Mouse (Mus musculus) kidney, adult 2 months (tissue): ENCODE results near the gene Nup93. TPM values are rescaled to one million over a fixed set of nuclear protein-coding genes. Genes with fewer than 3 reads are reported as not detected.

ENCODE experiments used
- DNase-seq: peaks from one replicate; pipeline ENCODE4 v3.0.0; 2021
- H3K27ac ChIP-seq: fragments of 200-500 bp; 2 replicates; pipeline ENCODE4 v1.5.1; 2012; ENCODE audit warnings: low read depth, low read length, control low read depth, inconsistent platforms; ENCODE audit not compliant: insufficient read depth
- H3K27me3 ChIP-seq: fragments of 200-500 bp; replicated peaks from 2 replicates; pipeline ENCODE4 v1.6.1; 2012; ENCODE audit warnings: mild to moderate bottlenecking, moderate library complexity, low read length, inconsistent platforms; ENCODE audit not compliant: control insufficient read depth, insufficient read depth
- H3K36me3 ChIP-seq: fragments of 200-500 bp; 2 replicates; pipeline ENCODE4 v1.6.1; 2012; ENCODE audit warnings: mild to moderate bottlenecking, moderate library complexity, low read length, inconsistent platforms; ENCODE audit not compliant: control insufficient read depth, insufficient read depth
- H3K4me1 ChIP-seq: fragments of 200-500 bp; 2 replicates; pipeline ENCODE4 v1.6.1; 2011; ENCODE audit warnings: low read length; ENCODE audit not compliant: control insufficient read depth, insufficient read depth
- H3K4me3 ChIP-seq: fragments of 200-500 bp; 2 replicates; pipeline ENCODE4 v1.5.1; 2011; ENCODE audit warnings: mild to moderate bottlenecking, low read depth, low read length, control low read depth; ENCODE audit not compliant: insufficient read depth
- CTCF ChIP-seq: fragments of 200-500 bp; conservative IDR thresholded peaks from 2 replicates; pipeline ENCODE4 v1.5.1; 2011; ENCODE audit warnings: low read depth, mild to moderate bottlenecking, control low read depth, low read length, moderate library complexity, mixed read lengths; ENCODE audit not compliant: insufficient read depth, insufficient read length
- POLR2A ChIP-seq: fragments of 200-500 bp; IDR thresholded peaks from one replicate; pipeline ENCODE4 v1.6.1; 2011; ENCODE audit warnings: low read depth, low read length, control low read depth
- WGBS: fragments of 180-500 bp; shearing (Covaris S2); methylation state at CpG from one replicate; pipeline ENCODE4 v1.1.7; 2018; 5-methylcytosine and 5-hydroxymethylcytosine counted together
- polyA plus RNA-seq: library from polyadenylated mRNA; depleted of rRNA; stranded (reverse); fragments of >200 nt; gene quantifications from 2 replicates; pipeline ENCODE4 v1.2.3, GENCODE M21; 2012

The Nup93 gene
- polyA plus RNA-seq, 1 experiment: 11.9 TPM

DNA sequence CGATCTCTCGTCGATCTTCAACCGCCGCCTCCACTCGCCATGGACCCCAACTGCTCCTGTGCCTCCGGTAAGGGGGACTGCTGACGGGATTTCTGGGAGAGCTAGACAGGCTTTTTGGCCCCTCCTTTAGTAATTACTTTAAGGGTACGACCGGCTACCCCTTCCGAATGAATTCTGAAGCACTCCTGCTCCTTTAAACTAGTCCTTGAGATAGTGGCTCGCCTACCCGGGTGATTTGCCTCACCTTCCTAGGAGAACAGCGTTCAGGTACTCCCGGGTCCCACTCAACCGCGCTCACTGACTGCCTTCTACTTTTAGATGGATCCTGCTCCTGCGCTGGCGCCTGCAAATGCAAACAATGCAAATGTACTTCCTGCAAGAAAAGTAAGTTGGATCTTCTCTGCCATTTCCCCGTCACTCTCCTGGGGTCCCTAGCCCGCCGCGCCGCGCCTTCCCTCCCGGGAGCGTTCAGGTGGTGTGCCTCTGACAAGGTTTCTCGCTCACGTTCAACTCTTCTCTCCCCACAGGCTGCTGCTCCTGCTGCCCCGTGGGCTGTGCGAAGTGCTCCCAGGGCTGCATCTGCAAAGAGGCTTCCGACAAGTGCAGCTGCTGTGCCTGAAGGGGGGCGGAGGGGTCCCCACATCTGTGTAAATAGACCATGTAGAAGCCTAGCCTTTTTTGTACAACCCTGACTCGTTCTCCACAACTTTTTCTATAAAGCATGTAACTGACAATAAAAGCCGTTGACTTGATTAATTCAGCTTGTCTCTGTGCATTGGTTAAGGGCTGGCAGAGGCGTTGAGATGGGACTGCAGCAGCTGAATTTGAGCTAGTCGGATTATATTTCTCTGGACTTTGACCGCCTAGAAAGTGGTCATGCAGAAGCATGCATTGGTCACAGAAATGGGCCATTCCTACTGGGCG, 41.3 kb upstream of the Nup93 start:
- H3K36me3 ChIP-seq: no peaks in the 10 kb centered on the region
- no peak for TF ChIP-seq POLR2A
- TF ChIP-seq CTCF: no peak
- peak overlapping the region; percentile 34 for H3K27ac ChIP-seq
- no peaks in the 10 kb centered on the region for H3K4me1 ChIP-seq
- peak; percentile 16 for DNase-seq
- no peaks in the 10 kb centered on the region for H3K27me3 ChIP-seq
- H3K4me3 ChIP-seq: peak overlapping the region; percentile 39
- WGBS: 5% methylated on average over 39 of the region's 39 CpGs

- H3K4me1 ChIP-seq: no peaks in the 10 kb centered on the region
- TF ChIP-seq CTCF (no peak), POLR2A (no peak)
- WGBS: 59% methylated on average over 11 of the region's 11 CpGs
- H3K36me3 ChIP-seq: no peaks in the 10 kb centered on the region
- DNase-seq: no peak
- H3K27me3 ChIP-seq: no peaks in the 10 kb centered on the region
- no peak overlapping the region for H3K27ac ChIP-seq
- H3K4me3 ChIP-seq: no peak overlapping the region
Measured at GRCm38 (mm10) chr8:94173848-94174403, 40.4 kb upstream of the Nup93 start.

- Histone ChIP-seq H3K27me3 (no peaks in the 10 kb centered on the region), H3K4me1 (no peaks in the 10 kb centered on the region), H3K27ac (no peak overlapping the region), H3K4me3 (no peak overlapping the region), H3K36me3 (no peaks in the 10 kb centered on the region)
- TF ChIP-seq CTCF: no peak
- DNase-seq: no peak
- 56% methylated on average over 7 of the region's 7 CpGs for WGBS
Measured at GRCm38 (mm10) chr8:94174619-94175213, 39.6 kb upstream of the Nup93 start.

DNA sequence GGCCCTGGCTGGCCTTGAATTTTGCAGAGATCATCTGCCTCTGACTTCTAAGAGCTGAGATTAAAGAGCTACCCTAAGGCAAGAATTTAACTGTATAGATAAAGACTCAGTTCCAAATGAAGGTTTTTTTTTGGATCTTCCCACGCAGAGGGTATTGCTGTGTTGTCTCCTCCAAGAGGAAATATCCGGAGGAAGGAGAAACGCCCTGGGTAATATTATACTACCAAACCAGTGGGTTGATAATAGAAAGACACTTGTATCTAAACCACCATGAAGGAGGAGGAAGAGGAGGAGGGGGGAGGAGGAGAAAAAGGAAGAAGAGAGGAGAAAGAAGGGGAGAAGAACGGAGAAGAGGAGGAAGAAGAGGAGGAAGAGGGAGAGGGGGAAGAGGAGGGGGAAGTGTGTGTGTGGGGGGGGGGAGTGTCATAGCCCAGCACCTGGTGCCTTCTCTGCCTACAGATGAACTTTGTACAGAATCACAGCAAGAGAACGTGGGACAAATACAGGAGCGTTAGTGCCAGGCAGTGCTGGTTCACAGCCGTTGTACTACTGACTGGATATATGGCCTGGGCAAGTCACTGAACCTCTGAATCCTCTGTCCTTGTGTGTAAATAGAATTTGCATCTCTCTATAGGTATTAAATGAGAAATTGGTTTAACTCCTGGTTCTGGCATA, 36.5 kb upstream of the Nup93 start:
- no peak for DNase-seq
- Histone ChIP-seq H3K36me3 (no peaks in the 10 kb centered on the region), H3K27me3 (no peaks in the 10 kb centered on the region), H3K27ac (no peak overlapping the region), H3K4me3 (no peak overlapping the region), H3K4me1 (peaks cover 4% of the 10 kb centered on the region; the same call in 1 of the 2 replicates)
- TF ChIP-seq POLR2A: no peak
- TF ChIP-seq CTCF: no peak
- WGBS: 61% methylated on average over 7 of the region's 7 CpGs

DNA sequence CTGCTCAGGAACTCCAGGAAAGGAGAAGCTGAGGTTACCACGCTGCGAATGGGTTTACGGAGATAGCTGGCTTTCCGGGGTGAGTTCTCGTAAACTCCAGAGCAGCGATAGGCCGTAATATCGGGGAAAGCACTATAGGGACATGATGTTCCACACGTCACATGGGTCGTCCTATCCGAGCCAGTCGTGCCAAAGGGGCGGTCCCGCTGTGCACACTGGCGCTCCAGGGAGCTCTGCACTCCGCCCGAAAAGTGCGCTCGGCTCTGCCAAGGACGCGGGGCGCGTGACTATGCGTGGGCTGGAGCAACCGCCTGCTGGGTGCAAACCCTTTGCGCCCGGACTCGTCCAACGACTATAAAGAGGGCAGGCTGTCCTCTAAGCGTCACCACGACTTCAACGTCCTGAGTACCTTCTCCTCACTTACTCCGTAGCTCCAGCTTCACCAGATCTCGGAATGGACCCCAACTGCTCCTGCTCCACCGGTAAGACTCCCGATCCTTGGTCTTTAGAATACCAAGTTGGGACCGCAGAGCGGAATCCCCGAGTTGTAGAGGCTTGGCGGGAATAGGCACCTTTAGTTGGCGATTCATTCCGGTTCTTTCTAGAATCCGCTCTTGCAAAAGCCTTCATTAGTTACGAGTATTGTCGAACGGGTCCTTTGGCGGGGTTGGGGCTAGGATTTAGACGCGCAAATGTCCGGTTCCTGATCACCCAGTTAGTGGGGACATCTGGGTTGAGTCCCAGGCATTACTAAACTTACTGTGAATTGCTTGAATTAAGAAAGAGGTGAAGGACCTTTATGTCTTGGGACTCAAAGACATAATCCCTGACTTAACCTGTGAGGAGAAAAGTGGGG, 35.3 kb upstream of the Nup93 start, which contains the start of gene Mt1:
Gene Mt1, plus strand, starts transcription at position 226 of the 856 bp plus-strand sequence.
- no peaks in the 10 kb centered on the region for H3K36me3 ChIP-seq
- peak within 1 kb of the TSS; percentile 70 for H3K4me3 ChIP-seq
- under 1% methylated on average over 50 of the region's 50 CpGs for WGBS
- peaks cover 4% of the 10 kb centered on the region; the same call in 1 of the 2 replicates for H3K4me1 ChIP-seq
- DNase-seq: peak; percentile 93
- peak within 1 kb of the TSS; percentile 90 for H3K27ac ChIP-seq
- H3K27me3 ChIP-seq: no peaks in the 10 kb centered on the region
- peak; percentile 87 for TF ChIP-seq POLR2A
- TF ChIP-seq CTCF: no peak

DNA sequence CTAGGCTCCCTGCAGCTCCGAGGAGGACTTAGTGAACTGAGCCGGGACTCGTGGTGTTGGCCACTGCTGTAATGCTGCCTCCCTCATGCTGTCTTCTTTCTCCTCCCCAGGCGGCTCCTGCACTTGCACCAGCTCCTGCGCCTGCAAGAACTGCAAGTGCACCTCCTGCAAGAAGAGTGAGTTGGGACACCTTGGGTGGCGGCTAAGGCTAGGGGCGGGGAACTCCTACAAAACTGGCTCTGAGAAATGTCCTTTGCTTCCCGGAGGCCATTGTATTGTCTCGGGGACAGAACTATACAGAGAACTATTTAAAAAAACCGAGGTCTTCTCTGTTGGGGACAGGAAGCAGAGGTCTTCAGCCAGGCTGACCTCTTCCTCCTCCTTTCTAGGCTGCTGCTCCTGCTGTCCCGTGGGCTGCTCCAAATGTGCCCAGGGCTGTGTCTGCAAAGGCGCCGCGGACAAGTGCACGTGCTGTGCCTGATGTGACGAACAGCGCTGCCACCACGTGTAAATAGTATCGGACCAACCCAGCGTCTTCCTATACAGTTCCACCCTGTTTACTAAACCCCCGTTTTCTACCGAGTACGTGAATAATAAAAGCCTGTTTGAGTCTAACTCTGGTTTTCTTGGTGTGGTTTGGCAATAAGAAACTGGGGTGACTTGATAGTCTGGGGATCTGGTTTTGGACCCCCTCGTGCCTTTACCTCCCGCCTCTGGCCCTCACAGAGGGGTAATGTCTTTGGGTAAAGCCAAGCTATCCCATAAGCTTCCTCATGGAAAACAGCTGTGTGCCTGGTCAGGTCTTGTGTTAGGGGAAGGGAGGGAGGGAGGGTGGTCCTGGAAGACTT, 34.4 kb upstream of the Nup93 start:
- peak overlapping the region; percentile 70 for H3K4me3 ChIP-seq
- WGBS: 6% methylated on average over 25 of the region's 25 CpGs
- H3K27me3 ChIP-seq: no peaks in the 10 kb centered on the region
- H3K4me1 ChIP-seq: peaks cover 4% of the 10 kb centered on the region; the same call in 1 of the 2 replicates
- H3K27ac ChIP-seq: peak overlapping the region; percentile 90
- H3K36me3 ChIP-seq: no peaks in the 10 kb centered on the region
- peak; percentile 30 for DNase-seq
- TF ChIP-seq POLR2A: no peak
- no peak for TF ChIP-seq CTCF
